Mouse (Mus musculus) embryonic fibroblast, embryonic 13.5 days (primary cell): ENCODE data around the gene Rab5if. TPM values are rescaled to one million over a fixed set of nuclear protein-coding genes. Genes with fewer than 3 reads are reported as not detected.
"Not testable (repeated sequence)": the region's sequence is repeated elsewhere in the genome, so short reads cannot be mapped to it uniquely, and the experiment has no call there.

Source experiments
- H3K27ac ChIP-seq: 2 replicates; pipeline ENCODE4 v1.5.1; 2012; ENCODE audit warnings: low read length, control low read depth, inconsistent platforms; ENCODE audit not compliant: insufficient read depth
- H3K4me1 ChIP-seq: 2 replicates; pipeline ENCODE4 v1.6.1; 2011; ENCODE audit warnings: low read length; ENCODE audit not compliant: control insufficient read depth, insufficient read depth
- H3K4me3 ChIP-seq: 2 replicates; pipeline ENCODE4 v1.5.1; 2011; ENCODE audit warnings: mild to moderate bottlenecking, control low read depth, low read length; ENCODE audit not compliant: insufficient read depth
- CTCF ChIP-seq: IDR thresholded peaks from 2 replicates; pipeline ENCODE4 v1.5.1; 2011; ENCODE audit warnings: mild to moderate bottlenecking, control low read depth, low read length, moderate library complexity, borderline replicate concordance; ENCODE audit not compliant: insufficient read depth
- POLR2A ChIP-seq: IDR thresholded peaks from 2 replicates; pipeline ENCODE4 v1.6.1; 2011; ENCODE audit warnings: low read depth, mild to moderate bottlenecking, control low read depth, low read length, moderate library complexity
- polyA plus RNA-seq: library from polyadenylated mRNA; stranded (reverse); fragments of >200 nt; gene quantifications from 2 replicates; pipeline ENCODE4 v1.2.4, GENCODE M21; 2011; ENCODE audit warnings: low read depth; ENCODE audit not compliant: missing spikeins, insufficient read length

The Rab5if gene
- polyA plus RNA-seq, 1 experiment, result 125 TPM

DNA sequence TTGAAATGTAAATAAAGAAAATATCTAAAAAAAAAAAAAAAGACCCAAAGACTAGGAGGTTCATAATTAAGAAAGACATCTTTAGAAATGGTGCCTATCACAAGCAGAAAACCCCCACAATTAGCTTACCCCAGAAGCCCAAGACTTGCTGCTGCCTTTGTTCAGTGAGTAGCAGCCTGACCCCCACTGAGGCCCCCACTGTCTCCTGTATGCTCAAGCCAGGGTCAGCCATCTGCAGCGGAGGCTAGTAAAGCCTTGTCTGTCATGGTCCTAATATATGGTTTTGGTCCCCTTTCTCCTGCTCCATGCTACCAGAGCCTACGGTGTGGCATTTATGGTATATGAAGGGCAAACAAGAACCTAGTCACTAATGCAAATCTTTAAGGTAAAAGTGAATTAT is 38.4 kb downstream of the Rab5if start:
- TF ChIP-seq POLR2A, result no peak
- TF ChIP-seq CTCF, result no peak
- H3K4me1 ChIP-seq, result no peaks in the 10 kb centered on the region

DNA sequence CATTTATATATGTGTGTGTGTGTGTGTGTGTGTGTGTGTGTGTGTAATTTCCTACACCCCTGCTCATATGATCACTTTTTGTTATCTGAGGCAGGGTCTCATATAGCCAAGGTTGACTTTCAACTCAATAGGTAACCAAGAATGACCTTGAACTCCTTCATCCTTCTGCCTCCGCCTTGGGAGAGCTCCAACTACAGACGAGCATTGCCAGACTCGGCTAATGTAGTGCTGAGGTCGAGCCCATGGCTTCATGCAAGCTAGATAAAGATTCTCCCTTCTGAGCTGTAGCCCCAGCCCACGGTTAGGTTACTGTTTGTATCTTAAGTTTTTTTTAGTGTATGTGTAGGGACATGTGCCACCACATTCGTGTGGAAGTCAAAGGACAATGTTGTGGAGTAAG is 39.0 kb downstream of the Rab5if start:
- H3K4me3 ChIP-seq, result no peak overlapping the region

More for the DNA sequence above, 38.4 kb downstream of the Rab5if start:
- Histone ChIP-seq H3K27ac (no peak overlapping the region), H3K4me3 (no peak overlapping the region)

GRCm38 (mm10) chr2:156902411-156902810 is 39.5 kb downstream of the Rab5if start:
- not testable (repeated sequence) for H3K4me3 ChIP-seq, H3K4me1 ChIP-seq, H3K27ac ChIP-seq

More for the DNA sequence above, 39.0 kb downstream of the Rab5if start:
- Histone ChIP-seq H3K4me1 (no peaks in the 10 kb centered on the region), H3K27ac (no peak overlapping the region)
- TF ChIP-seq CTCF, result no peak
- no peak for TF ChIP-seq POLR2A

DNA sequence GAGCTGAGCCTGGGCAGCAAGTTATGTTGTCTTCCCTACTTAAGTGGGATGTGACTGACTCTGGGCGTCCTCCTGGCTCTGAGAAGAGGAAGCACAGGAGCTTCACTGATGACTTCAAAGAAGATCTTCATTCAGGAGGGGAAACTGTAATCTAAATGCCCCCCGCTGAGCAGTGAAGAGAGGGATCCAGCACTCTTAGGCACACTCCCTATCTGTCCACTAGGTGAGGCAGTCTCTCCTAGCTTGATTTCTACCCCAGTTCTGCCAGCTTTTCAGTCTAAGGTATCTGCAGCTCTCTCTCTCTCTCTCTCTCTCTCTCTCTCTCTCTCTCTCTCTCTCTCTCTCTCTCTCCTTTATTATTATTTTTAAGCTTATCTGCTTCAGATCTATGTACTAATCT is 40.4 kb downstream of the Rab5if start:
- Histone ChIP-seq H3K4me3 (no peak overlapping the region), H3K27ac (no peak overlapping the region)
- no peak for TF ChIP-seq POLR2A
- peak; percentile 15; the same call in 1 of the 2 replicates for TF ChIP-seq CTCF

DNA sequence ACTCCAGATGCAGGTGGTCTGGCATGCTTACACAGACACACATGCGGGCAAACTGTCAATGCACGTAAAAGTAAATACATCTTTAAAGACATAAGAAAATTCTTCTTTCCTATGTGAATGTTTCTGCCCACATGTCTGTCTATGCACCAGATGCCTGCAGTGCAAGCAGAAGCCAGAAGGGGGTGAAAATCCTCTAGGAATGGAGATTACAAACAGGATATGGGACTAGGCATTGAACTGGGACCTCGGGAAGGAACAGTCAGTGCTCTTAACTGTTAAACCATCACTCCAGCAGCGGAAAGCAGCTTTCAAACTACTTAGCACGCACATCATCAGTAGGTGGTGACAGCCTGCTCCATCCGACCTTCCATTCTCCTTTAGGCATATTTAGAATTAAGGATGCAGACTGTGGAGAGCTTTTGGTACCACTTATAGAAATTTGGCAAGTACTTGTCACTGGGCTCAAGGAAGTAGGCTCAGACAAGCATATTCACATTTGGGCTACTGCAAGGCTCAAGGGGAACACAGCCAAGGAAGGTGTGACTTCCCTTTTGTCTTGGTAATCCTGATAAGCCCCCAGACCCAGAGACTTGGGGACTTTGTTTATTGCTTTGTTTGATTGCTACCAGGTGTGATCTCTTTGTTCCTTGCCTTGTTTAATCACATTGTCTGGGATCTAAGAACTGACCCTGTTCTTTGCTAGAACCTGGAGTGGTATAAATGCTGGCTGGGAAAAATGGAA is 42.2 kb downstream of the Rab5if start:
- H3K27ac ChIP-seq, result no peak overlapping the region
- no peaks in the 10 kb centered on the region for H3K4me1 ChIP-seq
- H3K4me3 ChIP-seq, result no peak overlapping the region
- TF ChIP-seq CTCF (no peak), POLR2A (no peak)

More for the DNA sequence above, 40.4 kb downstream of the Rab5if start:
- no peaks in the 10 kb centered on the region for H3K4me1 ChIP-seq

- H3K27ac ChIP-seq, H3K4me3 ChIP-seq, H3K4me1 ChIP-seq: not testable (repeated sequence)
Observed at GRCm38 (mm10) chr2:156905931-156906330, 43.0 kb downstream of the Rab5if start.

GRCm38 (mm10) chr2:156913191-156913590 is 50.3 kb downstream of the Rab5if start:
- TF ChIP-seq POLR2A (no peak), CTCF (no peak)
- Histone ChIP-seq H3K4me3 (no peak overlapping the region), H3K27ac (no peak overlapping the region), H3K4me1 (no peaks in the 10 kb centered on the region)

GRCm38 (mm10) chr2:156915559-156915958 is 52.6 kb downstream of the Rab5if start:
- Histone ChIP-seq H3K4me1 (no peaks in the 10 kb centered on the region), H3K4me3 (no peak overlapping the region), H3K27ac (no peak overlapping the region)
- TF ChIP-seq POLR2A, result no peak
- TF ChIP-seq CTCF, result no peak

GRCm38 (mm10) chr2:156916419-156917125 is 53.6 kb downstream of the Rab5if start:
- TF ChIP-seq POLR2A (no peak), CTCF (no peak)
- Histone ChIP-seq H3K4me1 (no peaks in the 10 kb centered on the region), H3K27ac (no peak overlapping the region), H3K4me3 (no peak overlapping the region)

DNA sequence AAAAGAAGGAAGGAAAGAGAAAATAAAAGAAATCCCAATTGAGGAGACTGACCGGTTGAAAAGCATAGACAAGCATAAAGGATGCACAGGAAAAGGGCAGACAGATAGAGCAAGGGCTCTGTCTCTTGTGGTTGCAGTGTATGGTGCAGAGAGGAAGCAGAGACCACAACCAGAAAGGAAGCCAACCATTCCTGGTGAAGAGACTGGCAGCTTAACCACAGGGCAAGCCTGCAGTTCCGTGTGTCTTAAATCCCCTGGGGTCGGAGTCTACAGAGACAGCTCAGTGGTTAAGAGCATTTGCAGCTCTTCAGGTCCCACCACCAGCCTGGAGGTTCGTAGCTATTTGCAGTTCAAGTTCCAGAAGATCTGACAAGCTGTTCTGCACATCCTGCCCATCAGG is 55.6 kb downstream of the Rab5if start:
- TF ChIP-seq POLR2A (no peak), CTCF (no peak)
- Histone ChIP-seq H3K4me1 (no peaks in the 10 kb centered on the region), H3K27ac (no peak overlapping the region), H3K4me3 (no peak overlapping the region)

GRCm38 (mm10) chr2:156919191-156919590 is 56.3 kb downstream of the Rab5if start:
- not testable (repeated sequence) for H3K27ac ChIP-seq, H3K4me3 ChIP-seq, H3K4me1 ChIP-seq
